Mouse (Mus musculus) myocyte (in vitro differentiated cells): ENCODE measurements at regions not wholly inside any gene's neighbourhood (a gene's known extent, or its start where the extent isn't known, plus 50 kb on each side); places are given as distances from the start of the nearest gene placed in this dataset.
A peak's percentile ranks its signal among the peaks of the same experiment; 100 is the strongest.

Source experiments
- H3K27me3 ChIP-seq: one replicate; pipeline ENCODE4 v1.6.1; 2011; ENCODE audit not compliant: control insufficient read depth, insufficient read depth, insufficient read length
- H3K36me3 ChIP-seq: one replicate; pipeline ENCODE4 v1.6.1; 2011; ENCODE audit not compliant: control insufficient read depth, insufficient read depth
- H3K4me2 ChIP-seq: one replicate; pipeline ENCODE4 v1.6.1; 2011; ENCODE audit warnings: low read depth, control low read depth
- H3K4me3 ChIP-seq: one replicate; pipeline ENCODE4 v1.5.1; 2011; ENCODE audit warnings: mild to moderate bottlenecking, control low read depth, moderate library complexity
- H3K79me2 ChIP-seq: one replicate; pipeline ENCODE4 v1.6.1; 2011; ENCODE audit not compliant: control insufficient read depth, insufficient read depth
- H3ac ChIP-seq: one replicate; pipeline ENCODE4 v1.6.1; 2011; ENCODE audit not compliant: control insufficient read depth, insufficient read length
- CEBPB ChIP-seq: IDR thresholded peaks from 2 replicates; pipeline ENCODE4 v1.6.1; 2011; ENCODE audit warnings: mild to moderate bottlenecking, moderate library complexity; ENCODE audit not compliant: poor library complexity, insufficient read depth, severe bottlenecking
- E2F4 ChIP-seq: IDR thresholded peaks from one replicate; pipeline ENCODE4 v1.6.1; 2011; ENCODE audit warnings: mild to moderate bottlenecking, control low read depth, moderate library complexity; ENCODE audit not compliant: insufficient read depth
- MAX ChIP-seq: IDR thresholded peaks from one replicate; pipeline ENCODE4 v1.6.1; 2011; ENCODE audit warnings: low read depth, mild to moderate bottlenecking, control low read depth
- MYOD1 ChIP-seq, 3 experiments: IDR thresholded peaks; one replicate each; pipeline ENCODE4 v1.6.1; 2011; ENCODE audit warnings: control low read depth in 2 of 3, low read depth in 2 of 3, mild to moderate bottlenecking in 2 of 3, moderate library complexity in 1 of 3; ENCODE audit not compliant: insufficient read length in 2 of 3, control insufficient read depth in 1 of 3
- MYOG ChIP-seq, 3 experiments: IDR thresholded peaks; one replicate each; pipeline ENCODE4 v1.6.1; 2011; ENCODE audit warnings: control low read depth in 2 of 3, low read depth in 2 of 3, mild to moderate bottlenecking in 2 of 3; ENCODE audit not compliant: insufficient read length in 2 of 3, control insufficient read depth in 1 of 3, insufficient read depth in 1 of 3
- POLR2A ChIP-seq: IDR thresholded peaks from one replicate; pipeline ENCODE4 v1.6.1; 2011; ENCODE audit warnings: low read depth, mild to moderate bottlenecking, control low read depth, moderate library complexity; ENCODE audit not compliant: insufficient read length
- POLR2AphosphoS2 ChIP-seq: IDR thresholded peaks from one replicate; pipeline ENCODE4 v1.6.1; 2011; ENCODE audit warnings: low read depth, control low read depth; ENCODE audit not compliant: insufficient read length
- REST ChIP-seq: IDR thresholded peaks from one replicate; pipeline ENCODE4 v1.6.1; 2011; ENCODE audit warnings: mild to moderate bottlenecking, control low read depth, moderate library complexity; ENCODE audit not compliant: insufficient read depth, insufficient read length
- SRF ChIP-seq: IDR thresholded peaks from one replicate; pipeline ENCODE4 v1.6.1; 2011; ENCODE audit warnings: low read depth; ENCODE audit not compliant: control insufficient read depth, insufficient read length
- TCF12 ChIP-seq: IDR thresholded peaks from one replicate; pipeline ENCODE4 v1.6.1; 2011; ENCODE audit warnings: mild to moderate bottlenecking, control low read depth; ENCODE audit not compliant: poor library complexity, insufficient read depth, severe bottlenecking
- TCF3 ChIP-seq: IDR thresholded peaks from one replicate; pipeline ENCODE4 v1.6.1; 2011; ENCODE audit warnings: low read depth, control low read depth; ENCODE audit not compliant: insufficient read length
- USF1 ChIP-seq: IDR thresholded peaks from one replicate; pipeline ENCODE4 v1.6.1; 2011; ENCODE audit warnings: low read depth, mild to moderate bottlenecking, control low read depth, moderate library complexity

- H3ac ChIP-seq = no peak overlapping the region
- H3K4me2 ChIP-seq = no peak overlapping the region
- no peak for TF ChIP-seq USF1
- no peaks in the 10 kb centered on the region for H3K27me3 ChIP-seq
- no peaks in the 10 kb centered on the region for H3K79me2 ChIP-seq
- H3K4me3 ChIP-seq = no peak overlapping the region
- no peaks in the 10 kb centered on the region for H3K36me3 ChIP-seq
Observed at GRCm38 (mm10) chr6:52065652-52066051, 53.3 kb upstream of the Skap2 start.

- Histone ChIP-seq H3K27me3 (no peaks in the 10 kb centered on the region), H3K4me3 (no peak overlapping the region), H3ac (no peak overlapping the region), H3K36me3 (no peaks in the 10 kb centered on the region), H3K4me2 (peak overlapping the region; percentile 36), H3K79me2 (no peaks in the 10 kb centered on the region)
- no peak for TF ChIP-seq POLR2AphosphoS2
- no peak for TF ChIP-seq POLR2A
- no peak for TF ChIP-seq MYOG (IDR thresholded peaks at IDR 0.05; ENCODE audit: control insufficient read depth in 1 of 3, insufficient read depth in 1 of 3, insufficient read length in 2 of 3, low read depth in 2 of 3)
- no peak for TF ChIP-seq SRF
- TF ChIP-seq MAX = no peak
- TF ChIP-seq MYOD1 (IDR thresholded peaks at IDR 0.05; ENCODE audit: control insufficient read depth in 1 of 3, insufficient read length in 2 of 3, low read depth in 2 of 3) = no peak
- no peak for TF ChIP-seq TCF12
- TF ChIP-seq E2F4 = no peak
- TF ChIP-seq USF1 = no peak
- no peak for TF ChIP-seq TCF3
- no peak for TF ChIP-seq CEBPB
- TF ChIP-seq REST = no peak
Observed at GRCm38 (mm10) chr6:52064176-52065015, 52.0 kb upstream of the Skap2 start.
